Mouse (Mus musculus) cerebellum, postnatal 10 days (tissue): ENCODE results near the gene Mpig6b.

Experiments used
- DNase-seq, 2 experiments: peaks; one replicate each; pipeline ENCODE4 v3.0.0; 2021; ENCODE audit warnings: mixed read lengths in 2 of 2

Gene Mpig6b

DNA sequence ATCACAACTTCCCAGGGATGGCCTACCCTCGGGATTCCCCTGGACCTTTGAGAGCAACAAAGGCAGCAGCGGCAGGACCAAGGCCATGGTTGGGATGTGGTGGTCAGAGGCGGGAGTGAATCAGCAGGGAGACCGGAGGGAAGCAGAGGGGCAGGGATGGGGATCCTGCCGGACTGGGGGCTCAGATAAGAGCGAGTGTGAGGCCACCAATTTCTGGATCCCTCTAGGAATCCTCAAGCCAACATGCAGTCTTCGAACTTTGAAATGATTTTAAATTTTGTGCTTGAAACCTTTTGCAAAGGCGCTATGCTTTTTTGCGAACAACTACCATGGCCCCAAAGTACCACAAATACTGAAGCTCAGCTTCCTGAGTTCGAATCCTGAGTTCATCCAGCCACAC is at the start of gene Mpig6b:
Mpig6b (minus strand) TSS at position 101 of the 400 bp plus-strand sequence.
- DNase-seq, result peak in 1 of 2 experiments; percentile 12

DNA sequence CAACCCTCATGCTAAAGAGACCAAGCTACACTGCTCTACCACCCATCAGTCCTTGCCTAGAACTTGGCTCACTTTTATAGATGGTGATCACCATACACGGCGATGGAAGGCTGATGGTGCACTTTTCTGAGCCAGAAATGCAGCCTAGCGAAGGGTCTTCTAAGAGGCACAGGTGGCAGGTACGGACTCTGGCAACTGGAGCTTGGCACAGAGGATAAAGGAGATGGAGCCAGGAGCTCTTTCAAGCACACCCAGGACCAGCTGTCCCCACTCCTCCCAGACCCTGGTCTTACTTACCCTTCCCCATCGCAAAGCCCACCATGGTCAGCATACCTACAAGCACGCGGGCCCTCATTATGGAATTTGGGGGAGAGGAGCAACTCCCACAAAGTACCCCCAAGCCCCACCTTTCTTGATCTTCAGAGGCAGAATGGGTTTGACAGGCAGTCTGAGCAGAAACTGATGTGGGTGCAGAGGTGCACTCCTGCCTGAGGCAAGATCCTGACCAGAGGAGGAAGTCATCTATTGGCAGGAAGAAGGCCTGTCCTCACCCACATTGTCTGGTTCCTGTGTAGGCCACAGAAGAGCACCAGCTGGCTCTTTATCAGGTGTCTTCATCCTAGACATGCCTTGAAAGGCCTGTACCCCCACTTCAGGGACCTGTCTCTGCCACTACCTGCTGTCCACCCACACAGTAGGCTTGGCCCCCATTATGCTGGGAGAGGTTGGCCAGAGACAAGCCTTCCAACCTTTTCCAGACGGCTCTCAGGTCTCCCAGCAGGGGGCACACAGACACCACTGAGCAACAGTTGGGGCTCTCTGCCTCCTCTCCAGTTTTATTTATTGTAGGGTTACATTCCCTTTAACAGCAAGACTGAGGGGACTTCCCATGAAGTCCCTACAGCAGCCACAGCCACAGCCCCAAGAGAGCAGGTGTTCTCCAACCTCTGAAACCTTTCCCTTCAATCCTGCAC is 49.3 kb upstream of the Mpig6b start, which contains the start of gene Ly6g5b:
Ly6g5b (minus strand) TSS at position 383 of the 974 bp plus-strand sequence.
- peak; percentile 68 to 70 for DNase-seq

DNA sequence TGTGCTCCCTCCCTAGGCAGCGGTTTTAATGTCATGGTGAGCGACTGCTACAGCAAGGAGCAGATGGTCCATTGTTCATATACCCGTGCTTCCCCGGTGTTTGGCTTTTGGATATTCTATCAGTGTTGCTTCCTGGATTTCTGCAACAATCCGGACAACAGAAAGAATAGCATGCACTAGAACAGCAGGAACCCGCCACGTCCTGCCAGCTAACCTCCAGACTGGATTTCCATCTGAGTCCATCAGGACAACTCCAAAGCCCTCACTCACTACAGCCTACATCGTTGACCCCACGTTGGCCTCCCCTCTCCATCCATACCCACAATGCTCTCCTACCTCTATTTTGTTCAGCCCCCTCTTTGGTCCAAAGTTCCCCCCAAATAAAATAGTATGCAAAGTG is 45.8 kb upstream of the Mpig6b start:
- no peak for DNase-seq

DNA sequence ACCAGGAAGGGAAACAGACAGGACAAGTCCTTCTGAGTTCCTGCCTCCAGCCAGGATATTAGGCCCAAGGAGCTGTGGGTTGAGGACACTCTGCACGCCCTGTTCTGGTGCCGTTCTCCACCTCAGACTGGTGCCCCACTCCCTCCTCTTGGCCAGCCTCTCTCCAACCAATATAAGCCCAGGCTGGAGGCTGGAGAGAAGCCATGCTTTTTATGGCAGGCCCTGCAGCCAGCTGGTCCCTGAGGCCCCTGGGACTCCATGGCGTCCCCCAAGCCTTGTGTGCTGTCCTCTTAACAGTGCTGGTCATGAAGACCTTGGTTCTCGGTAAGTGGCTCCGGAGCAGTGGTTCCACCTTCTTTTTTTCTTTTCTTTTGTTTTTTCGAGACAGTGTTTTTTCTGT is 42.1 kb upstream of the Mpig6b start, which contains the start of gene Ly6g5c:
Ly6g5c (plus strand) TSS at position 183 of the 400 bp plus-strand sequence.
- DNase-seq, result peak; percentile 86 to 90

DNA sequence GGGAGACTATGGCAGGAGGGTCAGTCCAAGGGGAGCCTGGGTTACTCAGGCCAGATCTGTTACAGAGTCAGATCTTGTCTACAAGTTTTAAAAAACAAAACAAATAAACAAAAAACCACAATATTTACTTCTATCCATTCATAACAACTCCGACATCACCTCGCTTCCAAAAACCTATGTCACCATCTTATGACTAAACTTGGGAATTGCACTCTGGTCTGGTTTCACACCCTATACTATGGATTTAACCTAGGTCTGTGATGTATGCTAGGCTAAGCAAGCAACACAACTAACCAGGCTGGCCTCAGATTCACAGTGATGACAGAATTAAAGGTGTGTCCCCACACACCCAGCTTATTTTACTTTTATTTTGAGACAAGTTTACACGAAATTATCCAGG is 40.5 kb upstream of the Mpig6b start:
- no peak for DNase-seq

DNA sequence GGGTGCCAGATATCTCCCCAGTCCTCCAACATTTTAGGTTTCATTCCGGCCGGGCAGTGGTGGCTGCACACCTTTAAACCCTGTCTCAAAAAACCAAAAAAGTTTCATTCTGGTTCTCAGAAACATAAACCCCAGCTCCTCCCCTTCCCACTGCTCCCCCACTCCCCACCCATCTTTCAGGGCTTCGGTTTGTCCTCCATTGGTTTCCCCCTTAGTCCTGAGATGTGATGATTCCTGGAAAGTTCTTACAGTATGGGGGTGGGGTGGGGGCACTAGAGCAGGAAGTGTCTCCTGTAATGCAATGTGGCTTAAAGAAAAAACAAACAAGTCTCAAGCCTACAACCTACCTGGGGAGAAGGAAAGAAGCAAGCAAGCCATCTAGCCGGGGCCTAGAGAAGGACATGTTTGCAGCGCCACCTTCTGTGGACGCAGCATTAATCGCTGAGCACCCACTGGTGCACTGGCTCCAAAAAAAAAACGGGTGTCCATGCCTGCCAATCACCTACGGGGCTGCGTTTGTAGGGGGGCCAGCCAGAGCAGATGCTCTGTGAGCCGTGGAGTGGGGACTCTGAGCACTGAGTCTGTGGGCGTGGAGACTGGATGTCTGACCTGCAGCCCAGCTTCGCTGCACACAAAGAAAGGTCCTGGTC is 39.9 kb upstream of the Mpig6b start:
- DNase-seq, result peak; percentile 83 to 84

DNA sequence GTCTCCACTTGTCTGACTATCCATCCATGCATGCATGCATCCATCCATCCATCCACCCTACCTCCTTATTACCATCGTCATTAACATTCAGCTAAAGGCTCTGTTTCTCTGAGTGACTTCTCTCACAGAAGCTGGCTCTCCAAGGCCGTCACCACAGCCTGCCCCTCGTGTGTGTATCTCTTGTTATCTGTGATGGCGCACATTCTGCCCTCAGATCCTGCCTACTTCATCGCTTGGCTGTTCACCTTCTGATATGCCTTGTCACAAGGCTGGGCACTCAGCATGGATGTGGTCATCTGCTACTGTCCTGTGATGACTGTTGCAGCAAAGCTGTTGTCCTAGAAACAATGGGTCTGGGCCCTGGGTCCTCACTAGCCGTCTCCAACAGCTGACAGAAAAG is 38.8 kb upstream of the Mpig6b start:
- DNase-seq, result no peak

DNA sequence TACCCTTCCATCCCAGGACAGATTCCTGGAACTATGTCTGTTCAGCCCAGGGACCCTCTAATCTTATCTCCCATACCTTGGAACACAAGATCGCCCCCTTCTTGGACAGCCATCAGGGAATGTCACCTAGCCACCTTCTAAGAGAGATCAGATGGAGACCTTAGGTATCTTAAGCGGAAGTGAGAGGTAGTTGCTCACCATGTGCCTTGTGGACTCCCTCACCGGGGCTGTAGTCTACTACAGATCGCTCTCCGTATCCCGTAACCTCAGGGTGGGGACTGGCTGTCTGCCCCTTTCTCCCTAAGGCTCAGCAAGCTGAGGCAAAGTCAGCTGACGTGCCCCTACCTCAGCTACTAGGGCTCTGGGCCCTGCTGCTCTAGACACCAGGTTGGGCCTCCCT is 38.1 kb upstream of the Mpig6b start:
- DNase-seq, result peak in 1 of 2 experiments; percentile 12

DNA sequence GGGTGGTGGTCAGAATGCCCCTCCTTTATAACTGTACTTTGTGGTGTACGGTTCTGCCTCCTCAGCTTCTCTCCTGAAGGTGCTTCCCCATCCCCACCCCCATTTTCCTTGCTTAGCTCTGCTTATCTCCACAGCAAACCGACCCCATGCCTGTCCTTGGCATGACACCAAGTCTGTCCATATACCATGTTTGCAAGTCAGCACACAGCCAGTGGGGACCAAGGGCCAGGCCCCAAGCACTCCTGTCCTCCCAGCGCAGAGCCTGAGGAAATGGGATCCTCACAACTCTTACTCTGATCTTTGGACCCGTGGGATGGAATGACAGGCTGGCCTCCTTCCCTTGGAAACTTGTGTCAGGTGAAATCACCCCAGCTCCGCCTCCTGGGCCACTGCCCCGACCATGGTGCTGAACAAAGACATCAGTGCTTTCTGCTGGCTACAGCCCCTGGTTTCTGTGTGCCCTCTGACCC is 37.3 kb upstream of the Mpig6b start:
- DNase-seq, result peak; percentile 27 to 43

DNA sequence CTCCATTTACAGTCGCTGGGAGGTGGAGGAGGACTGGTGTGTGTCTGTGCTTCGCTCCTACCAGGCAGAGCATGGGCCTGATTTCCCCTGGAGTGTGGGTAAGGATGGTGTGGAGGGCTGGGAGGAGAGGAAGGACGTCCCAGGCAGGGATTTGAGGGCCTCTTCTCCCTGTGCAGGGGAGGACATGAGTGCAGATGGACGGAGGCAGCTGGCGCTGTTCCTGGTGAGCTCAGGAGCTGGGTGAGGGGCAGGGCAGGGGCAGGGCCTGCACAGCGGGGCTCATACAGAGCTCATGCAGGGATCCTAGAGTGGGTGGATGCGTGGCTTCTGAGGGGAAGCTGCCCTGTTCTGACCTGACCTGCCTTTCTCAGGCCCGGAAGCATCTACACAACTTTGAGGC is 36.3 kb upstream of the Mpig6b start:
- DNase-seq, result peak; percentile 61 to 70

DNA sequence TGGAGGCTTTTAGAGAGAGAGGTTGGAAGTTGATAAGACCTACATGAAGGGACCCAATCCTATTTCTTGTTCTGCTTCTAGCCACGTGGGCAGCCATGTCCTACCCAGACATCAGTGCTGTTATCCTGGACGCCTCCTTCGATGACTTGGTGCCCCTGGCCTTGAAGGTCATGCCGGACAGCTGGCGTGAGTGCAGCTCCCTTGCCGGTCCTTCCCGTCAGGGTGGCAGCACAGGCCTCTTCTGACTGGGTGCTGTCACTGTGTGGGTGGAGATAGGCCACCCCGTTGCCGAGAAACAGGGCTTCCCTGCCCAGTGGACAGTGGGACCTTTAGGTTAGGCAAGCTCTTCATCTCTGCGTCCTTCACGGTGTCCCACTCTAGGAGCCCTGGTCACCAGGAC is 35.2 kb upstream of the Mpig6b start:
- DNase-seq, result no peak

DNA sequence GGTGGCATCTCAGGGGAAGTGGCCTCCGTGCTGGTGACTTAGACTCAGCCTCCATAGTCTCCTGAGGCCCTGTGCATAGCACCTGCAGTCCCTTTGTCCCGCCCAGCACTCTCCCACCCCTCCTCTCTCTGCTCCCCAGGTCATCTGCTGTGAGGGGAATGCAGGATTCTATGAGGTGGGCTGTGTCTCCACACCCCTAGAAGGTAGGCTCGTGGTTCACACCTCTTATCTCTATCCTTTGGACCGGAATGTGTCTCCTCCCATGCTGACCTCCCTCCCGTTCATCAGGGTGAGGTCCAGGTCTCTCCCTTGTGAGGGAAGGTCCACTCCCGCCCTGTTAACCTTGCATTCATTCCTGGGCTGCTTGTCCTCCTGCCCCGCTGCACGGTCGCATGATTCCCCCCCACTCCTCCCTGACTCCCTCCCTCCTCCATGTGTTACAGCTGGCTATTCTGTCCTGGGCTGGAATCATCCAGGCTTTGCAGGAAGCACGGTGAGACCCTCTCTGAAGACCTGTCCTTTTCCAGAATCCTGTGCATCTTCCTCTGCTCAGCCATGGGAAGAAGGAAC is 34.3 kb upstream of the Mpig6b start:
- no peak for DNase-seq

DNA sequence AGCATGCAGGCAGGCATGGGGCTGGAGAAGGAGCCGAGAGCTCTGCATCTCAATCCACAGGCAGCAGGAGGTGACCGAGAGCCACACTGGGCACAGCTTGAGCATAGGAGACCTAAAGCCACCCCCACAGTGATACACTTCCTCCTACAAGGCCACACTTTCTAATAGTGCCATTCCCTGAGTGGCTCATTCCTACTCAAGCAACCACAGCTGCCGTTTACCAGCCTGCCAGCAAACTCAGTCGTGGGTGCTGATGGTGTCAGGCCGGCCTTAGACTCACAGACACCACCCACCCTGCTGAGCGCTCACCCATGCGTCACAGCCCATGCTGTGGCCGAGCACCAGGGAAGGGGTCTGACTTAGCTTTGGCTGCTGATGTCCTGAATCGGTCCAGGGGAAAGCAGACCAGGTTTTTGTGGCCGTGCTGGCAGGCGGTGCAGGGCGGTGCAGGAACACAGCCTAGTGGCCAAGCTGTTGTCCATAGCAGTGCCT is 31.2 kb upstream of the Mpig6b start:
- peak; percentile 78 to 79 for DNase-seq

DNA sequence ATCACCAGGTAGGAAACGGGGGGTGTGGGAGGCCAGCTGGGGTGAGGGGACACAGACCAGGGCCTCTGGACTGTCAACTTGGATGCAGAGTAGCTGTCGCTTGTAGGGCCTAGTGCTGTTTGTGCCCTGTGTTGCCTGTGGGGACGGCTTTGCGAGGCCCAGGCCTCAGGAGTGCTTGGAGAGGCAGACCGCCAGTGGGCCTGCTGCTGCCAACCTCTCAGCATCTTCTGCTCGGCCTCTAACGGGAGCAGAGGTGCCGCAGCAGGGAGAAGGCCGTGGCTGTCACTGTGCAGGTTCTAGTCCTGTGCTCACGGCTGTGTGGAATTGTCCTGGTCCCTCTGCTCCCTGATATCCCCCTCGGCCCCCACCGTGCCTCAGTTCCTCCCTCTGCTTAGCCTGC is 30.6 kb upstream of the Mpig6b start:
- DNase-seq, result peak; percentile 58 to 61

DNA sequence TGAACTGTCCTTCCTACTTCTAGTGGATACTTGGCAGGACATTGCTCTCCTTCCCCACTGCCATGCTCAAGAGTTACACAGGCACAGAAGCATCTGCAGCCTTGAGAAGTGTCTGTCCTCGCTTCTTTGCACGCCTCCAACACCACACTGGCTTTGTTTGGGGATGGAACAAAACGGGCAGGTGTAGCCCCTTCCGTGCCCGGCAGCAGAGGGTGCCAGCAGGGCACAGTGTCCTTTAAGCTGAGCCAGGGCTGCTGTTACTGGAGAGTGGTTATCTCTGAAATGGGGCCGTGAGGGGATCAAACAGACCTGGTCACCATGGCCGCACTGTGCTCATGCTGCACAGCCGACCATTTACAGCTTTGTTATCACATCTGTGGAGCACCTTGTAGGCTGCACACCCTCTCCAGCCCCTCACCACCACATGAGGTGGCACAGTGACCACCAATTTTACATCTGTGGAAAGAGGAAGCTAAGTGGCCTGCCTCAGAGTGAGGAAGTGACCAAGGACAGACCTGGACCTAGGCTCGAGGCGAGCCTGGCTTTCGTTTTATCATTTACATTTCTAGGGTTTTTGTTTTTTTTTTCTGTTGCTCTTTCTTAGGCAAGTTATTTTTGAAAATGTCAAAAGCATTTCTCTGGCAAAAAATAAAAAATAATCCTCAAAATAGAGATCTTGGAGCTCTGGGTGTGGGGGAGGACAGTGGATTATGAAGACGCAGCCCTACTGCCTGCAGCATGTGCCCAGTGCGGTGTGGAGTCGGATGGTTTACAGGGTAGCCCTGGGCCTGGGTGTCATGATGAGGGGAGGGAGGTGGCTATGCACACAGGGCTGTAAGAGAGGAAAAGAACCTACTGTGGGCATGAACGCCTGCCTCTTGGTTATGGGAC is 28.7 kb upstream of the Mpig6b start:
- no peak for DNase-seq

DNA sequence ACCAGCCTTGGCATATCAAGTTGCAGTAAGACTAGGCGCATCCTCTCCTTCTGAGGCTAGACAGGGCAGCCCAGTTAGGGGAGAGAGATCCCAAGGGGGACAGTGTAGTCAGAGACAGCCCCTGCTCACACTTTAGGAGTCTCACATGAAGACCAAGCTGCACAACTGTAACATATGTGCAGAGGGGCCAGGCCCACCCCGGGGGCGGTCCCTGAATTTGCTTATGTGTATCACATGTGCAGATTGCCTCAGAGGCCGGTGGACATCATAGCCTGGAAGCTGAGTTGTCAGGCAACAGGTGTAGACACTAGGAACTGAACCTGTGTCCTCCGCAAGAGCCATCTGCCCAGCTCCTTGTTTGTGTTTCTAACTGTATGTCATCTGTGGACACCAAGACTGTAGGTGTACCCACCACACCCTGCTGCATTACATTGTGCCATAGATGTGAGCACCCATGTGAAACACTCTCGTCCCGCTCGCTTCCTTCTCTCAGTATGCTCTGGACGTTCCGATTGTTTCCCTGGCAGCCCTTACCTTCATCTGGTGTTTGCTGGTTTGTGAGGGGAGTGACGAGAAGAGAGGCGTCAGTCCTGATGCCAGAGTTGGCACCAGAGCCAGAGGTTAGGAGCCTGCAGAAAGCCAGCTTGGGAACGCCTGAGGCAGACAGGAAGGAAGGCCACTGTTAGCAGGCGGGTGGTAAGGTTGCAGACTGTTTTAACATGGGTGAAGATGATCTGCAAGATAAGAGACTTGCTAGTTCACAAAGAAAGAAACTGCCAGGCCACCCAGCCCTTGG is 26.6 kb upstream of the Mpig6b start:
- DNase-seq, result peak; percentile 57 to 68

DNA sequence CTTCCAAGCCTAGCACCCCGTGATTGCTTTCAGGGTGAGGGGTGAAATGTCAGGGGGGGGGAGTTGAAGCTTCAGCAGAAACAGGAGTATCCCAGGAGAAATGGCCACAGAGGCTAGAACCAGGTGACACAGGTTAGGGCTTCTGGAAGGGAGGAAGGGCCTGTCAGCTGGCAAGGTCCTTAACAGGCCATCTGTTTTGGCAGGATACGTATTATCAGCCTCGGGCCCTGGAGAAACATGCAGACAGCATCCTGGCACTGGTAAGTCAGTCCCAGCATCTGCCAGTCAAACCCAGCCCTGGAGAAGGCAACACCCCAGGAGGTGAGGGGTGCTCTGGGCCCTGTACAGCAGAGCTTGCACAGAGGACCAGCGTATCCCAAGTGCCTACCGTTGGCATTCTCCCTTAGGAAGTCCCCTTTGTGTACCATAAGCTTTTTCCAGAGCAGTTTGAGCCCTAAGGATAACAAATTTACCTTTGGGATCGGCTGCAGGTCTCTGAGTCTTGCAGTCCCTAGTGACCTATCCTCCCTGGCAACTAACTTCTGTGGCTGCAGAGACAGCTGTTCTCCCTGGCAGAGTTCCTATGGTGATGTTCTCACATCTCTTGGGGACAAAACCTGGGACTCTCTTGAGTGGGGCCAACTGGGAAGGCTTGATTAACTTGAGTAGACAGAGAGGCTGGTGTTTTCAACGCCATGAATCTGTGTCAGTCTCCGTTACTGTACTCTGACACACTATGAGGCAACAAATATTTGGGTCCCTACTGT is 24.4 kb upstream of the Mpig6b start:
- peak; percentile 89 to 91 for DNase-seq

DNA sequence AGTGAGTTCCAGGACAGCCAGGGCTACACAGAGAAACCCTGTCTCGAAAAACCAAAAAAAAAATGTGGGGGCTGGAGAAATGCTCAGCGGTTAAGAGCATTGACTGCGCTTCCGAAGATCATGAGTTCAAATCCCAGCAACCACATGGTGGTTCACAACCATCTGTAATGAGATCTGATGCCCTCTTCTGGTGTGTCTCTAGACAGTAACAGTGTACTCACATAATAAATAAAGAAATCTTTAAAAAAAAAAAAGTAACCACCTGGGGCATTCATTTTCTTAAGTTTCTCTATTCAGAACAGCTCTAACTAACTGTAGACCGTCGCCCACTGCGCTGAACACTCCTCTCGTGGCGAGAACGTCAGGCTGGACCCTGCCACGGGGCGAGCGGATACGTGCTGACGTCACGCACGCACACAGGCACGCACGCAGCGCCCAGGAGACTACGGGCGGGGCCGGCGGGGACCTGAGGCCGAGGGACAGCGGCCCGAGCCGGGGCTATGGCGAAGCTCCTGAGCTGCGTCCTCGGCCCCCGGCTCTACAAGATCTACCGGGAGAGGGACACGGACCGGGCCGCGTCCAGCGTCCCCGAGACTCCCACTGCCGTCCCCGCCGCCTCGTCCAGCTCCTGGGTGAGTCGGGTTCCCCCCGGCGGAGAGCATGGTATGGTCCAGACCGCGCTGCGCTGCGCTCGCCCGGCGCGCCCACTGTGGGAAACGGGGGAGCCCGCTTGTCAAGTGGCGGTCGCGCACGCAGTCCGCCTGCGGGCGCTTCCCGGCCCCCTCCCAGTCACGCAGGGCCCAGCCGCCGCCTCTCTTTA is 23.1 kb upstream of the Mpig6b start, which contains the start of gene Abhd16a:
Abhd16a (plus strand) TSS at position 439 of the 820 bp plus-strand sequence.
- DNase-seq, result peak; percentile 97 to 98

DNA sequence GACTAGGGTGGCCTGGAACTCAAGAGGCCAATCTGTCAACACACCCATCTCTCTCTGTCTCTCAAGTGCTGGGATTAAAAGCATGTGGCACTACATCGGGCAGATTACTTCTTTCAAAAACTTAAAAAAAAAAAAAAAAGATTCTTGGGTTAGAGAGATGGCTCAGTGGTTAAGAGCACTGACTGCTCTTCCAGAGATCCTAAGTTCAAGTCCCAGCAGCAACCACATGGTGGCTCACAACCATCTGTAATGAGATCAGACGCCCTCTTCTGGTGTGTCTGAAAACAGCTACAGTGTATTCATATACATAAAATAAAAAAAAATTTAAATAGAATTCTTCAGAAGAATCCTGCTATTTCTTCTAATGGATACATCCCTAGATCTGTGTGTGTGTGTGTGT is 22.2 kb upstream of the Mpig6b start:
- DNase-seq, result peak; percentile 45 to 62
